Mouse (Mus musculus) cerebellum, adult 18-20 months (tissue): ENCODE data around the gene Ccdc130.
A peak's percentile ranks its signal among the peaks of the same experiment; 100 is the strongest.

Source experiments
- DNase-seq, 2 experiments: peaks; one replicate each; pipeline ENCODE4 v3.0.0; 2021

The Ccdc130 gene

DNA sequence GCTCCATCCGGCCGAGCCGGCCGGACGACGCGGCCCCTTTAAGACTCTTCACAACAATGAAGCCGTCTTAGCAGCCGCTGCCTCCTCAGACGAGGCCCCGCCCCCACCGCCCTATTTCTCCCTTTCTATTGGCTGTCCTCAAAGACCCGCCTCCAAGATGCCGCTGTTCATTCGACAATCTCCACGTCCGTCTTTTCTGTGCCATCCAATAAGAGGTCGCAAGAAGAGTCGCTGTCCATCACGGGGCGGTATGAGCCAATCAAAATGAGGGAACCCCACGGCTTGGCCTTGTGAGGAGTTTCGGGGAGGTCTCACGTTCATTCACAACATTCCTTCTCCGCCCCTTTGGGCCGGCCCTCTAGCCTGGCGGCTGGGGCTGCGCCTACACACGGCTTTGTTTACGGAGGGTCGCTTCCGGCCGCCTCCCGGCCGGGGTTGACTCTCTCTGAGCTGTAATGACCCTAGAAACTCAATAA lies 33.1 kb downstream of the Ccdc130 start, which contains the start of gene Zswim4:
Zswim4 (minus strand) TSS at position 58 of the 476 bp plus-strand sequence.
- peak; percentile 98 to 99 for DNase-seq

- no peak for DNase-seq
Measured at GRCm38 (mm10) chr8:84236410-84236997, 33.7 kb downstream of the Ccdc130 start.

DNA sequence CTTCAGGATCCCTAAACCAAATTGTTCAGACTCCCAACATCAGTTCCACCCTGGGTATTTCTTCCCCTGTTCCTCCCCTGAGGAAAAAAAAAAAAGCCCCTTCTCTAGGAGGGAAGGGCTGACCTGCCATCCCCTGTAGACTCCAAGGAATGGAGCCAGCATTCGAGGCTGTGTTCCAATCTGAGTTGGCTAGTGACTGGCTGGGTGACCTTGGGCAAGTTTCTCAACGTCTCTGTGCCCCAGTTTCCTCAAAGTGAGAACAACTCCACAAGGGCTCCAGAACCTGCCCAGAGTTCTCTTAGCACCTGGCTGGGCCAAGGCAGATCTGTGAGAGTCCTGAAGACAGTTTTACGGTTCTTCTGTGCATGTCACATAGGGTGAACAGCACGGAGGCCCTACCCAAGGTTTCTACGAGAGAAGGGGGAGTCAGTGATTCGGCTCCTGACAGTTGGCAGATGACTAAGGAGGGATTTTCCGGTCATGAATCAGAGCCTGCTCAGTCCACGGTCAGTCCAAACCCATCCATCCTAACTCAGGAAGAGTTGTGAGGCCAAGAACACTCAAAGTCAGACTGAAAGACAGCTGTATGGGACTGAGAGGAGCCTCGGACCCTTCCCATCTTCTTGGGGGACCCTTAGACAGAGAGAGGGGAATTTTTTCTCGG lies 34.3 kb downstream of the Ccdc130 start:
- DNase-seq, result no peak

DNA sequence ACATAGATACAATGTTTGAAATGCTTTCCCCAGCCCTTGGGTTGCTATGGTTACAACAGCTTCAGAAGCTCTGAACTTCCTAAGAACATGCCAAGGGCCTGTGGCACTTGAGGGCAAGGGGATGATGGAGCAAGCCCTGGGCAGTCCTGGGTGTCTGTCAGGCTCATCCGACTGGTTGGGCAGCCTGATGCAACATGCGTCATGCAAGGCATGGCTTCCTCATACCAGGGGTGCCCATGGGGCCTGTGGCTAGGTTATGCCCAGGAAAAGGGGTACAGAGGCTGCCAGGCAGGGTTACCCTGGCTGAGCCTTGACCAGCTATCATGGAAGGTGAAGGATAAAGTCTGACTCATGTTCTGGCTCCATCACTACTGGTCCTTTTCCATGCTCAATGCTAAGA lies 37.1 kb downstream of the Ccdc130 start:
- no peak for DNase-seq

- DNase-seq, result no peak
Measured at GRCm38 (mm10) chr8:84230735-84231134, 39.4 kb downstream of the Ccdc130 start.

DNA sequence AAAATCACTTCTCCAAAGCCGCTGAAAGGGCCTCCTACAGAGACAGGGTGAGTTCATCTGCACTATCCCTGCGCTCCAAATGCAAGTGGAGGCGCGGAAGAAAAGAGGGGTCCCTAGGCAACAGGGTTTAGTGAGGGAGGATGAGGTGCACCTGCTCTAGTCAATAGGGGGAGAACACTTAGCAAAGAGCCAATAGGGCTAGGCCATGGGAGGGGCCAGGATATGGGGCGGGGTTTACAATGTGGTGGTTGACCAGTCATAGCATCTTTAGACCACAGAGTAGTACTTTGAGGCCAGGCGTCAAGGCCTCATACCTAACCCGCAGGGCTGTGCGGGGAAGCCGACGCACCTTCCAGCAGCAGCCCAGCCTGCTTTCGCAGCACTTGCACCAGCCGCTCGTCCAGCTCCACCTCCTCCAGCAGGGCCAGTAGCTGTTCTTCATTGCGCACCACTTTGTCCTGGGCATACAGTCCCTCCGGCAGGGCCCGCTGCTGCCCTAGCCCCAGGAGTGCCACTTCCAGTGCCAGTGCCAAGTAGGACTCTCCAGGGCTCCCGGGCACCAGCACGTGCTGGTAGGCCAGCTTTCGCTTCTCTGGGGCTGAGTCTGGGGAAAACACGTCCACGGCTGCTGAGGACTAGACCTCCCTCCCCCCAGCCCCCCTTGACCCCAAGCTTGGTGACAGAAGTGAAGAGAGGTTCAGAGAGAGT lies 46.7 kb downstream of the Ccdc130 start:
- no peak for DNase-seq

DNA sequence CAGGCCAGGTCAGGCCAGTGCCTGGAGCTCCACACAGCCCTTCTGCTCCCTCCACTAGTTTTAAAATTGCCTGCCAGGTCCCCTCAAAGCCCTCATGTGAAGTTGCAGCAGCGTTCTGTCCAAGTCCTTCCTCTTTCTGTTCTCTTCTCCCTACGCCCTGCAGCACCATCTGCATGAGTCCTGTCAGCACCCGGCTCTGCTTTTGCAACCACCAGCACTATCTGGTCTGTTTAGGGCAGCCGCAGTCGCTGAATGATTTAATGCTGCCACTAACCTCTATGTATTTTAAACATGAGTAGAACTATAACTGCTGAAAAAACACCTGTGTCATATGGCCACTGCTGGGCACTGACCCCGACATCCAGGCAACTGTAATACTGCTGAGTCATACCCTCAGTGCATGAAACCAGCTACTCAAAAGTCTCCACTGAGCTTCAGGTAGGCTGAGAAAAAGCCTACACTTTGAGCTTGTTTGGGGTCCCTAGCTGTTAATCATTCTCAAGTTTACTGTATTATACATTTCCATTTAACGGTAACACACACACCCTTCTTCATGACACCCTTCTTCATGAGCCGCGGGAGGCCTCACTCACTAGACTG lies 47.5 kb downstream of the Ccdc130 start:
- DNase-seq, result no peak

DNA sequence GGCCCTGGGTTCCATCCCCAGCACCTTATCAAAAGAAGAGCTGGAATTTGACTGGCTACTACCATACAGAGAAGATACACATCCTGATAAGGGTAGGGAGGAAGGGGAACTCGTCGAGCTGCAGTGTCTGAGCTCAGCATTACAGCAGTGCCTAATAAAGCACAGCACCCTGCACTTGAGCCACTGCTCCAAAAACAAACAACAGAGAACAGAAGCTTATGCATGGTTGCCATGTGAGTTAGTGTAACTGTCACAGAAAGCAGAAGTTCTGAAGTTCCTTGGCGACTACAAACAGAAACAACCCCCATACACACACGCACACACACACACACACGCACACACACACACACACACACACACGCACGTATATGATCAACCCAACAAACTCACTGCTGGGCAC lies 50.1 kb downstream of the Ccdc130 start:
- DNase-seq, result no peak

DNA sequence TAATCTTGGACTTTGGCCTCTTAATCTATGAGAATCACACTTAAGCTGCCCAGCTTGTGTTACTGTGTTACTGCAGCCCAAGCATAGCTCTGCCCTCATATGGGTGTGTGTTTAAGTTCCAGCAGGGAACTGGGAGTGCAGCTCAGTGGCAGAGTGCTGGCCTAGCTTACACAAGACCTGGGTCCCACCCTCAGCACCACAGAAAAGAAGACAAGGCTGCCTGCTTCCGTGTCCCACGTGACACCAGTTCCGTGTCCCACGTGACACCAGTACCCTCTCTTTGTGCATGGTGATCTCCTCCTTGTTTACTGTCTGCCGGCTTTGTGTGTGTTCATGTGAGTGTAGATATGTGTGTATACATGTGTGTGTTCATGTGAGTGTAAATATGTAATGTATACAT lies 52.0 kb downstream of the Ccdc130 start:
- DNase-seq, result no peak

DNA sequence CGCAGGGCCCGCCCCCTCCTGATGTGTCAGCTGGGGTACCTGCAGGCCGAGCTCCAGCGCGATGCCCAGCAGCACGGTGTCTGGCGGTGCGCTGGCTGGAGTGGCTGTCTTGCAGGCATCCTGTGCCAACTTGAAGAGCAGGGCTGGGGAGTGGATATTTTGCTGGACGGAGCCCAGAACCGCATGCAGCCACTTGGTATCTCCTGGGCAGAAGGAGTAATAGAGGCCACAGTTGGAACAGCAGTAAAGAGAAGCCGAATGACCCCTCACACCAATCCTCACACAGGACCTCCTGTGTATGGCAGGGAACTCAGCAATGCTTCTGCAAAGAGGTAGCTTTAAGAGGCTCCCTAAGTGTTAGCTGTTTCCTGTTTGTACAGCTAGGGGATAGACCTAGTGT lies 53.0 kb downstream of the Ccdc130 start:
- no peak for DNase-seq

DNA sequence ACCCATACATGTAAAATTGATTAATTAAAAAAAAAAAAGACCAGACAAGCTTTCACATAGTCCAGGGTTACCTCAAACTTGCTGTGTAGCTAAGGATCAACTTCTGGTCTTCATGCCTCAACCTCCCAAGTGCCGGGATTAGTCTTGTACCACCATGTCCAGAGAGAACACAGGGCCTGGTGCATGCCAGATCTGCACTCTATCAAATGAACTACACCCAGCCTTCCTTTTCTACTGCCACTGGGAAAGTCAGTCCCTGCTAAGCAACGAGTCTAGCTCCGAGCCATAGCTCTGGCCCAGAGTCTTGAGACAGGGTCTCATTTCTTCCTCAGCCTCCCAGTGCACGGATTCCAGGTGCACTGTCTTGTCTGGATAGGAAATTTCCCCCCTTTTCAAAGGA lies 56.9 kb downstream of the Ccdc130 start:
- no peak for DNase-seq

- DNase-seq, result no peak
Measured at GRCm38 (mm10) chr8:84211881-84212563, 58.2 kb downstream of the Ccdc130 start.

- DNase-seq, result no peak
Measured at GRCm38 (mm10) chr8:84211202-84211601, 59.0 kb downstream of the Ccdc130 start.

DNA sequence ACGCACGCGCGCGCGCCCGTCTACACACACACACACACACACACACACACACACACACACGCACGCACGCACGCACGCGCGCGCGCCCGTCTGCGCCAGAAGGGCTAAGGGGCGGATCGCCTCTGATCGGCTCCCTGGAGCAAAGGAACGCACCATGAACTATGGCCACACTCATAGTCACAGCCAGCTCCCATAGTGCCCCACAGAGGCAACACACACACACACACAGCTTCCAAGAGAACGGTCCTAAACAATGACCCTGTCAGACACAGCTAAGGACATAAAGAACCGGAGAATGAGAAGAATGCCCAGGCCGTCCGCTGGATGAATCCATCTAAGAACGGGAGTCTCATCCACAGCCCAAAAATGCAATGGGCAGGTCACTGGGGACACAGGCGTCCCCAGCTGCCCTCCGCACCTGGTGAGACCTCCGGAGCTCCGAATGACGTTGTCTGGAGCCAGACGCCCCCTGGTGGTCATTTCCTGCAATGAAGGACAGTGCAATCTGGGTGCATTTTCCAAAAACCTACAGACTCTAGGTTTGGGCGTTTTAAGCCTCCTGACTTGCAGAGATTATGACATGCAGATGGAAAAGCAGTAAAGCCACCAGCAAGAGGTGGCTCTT lies 59.9 kb downstream of the Ccdc130 start:
- DNase-seq, result peak; percentile 79 to 87

- DNase-seq, result no peak
Measured at GRCm38 (mm10) chr8:84208381-84209380, 61.5 kb downstream of the Ccdc130 start.

- DNase-seq, result no peak
Measured at GRCm38 (mm10) chr8:84207811-84208210, 62.4 kb downstream of the Ccdc130 start.
